ENCODE assay signal across 8 mouse cellular contexts in genomic region chr7:105639756-105640155, GRCm38 (mm10). TPM values are rescaled to one million over a fixed set of nuclear protein-coding genes. Genes with fewer than 3 reads are reported as not detected.
DNase-seq lines count a peak whose midpoint lies in the region; ATAC-seq and TF ChIP-seq lines count a peak whose summit lies in the region.

TSS of gene Timm10b (plus strand) at chr7:105640056.

- H3K9ac ChIP-seq in midbrain, embryonic 12.5 days (replicated peaks), result peak within 1 kb of the TSS; percentile 80

- ATAC-seq in midbrain, embryonic 12.5 days (ENCODE audit: low FRiP score, low read depth), result no peak

- peaks cover 14% of the 10 kb centered on the region; the same call in 1 of the 2 replicates for H3K27me3 ChIP-seq in midbrain, embryonic 12.5 days

- peaks cover 40% of the 10 kb centered on the region for H3K36me3 ChIP-seq in midbrain, embryonic 12.5 days

- 2% methylated on average over 2 of the region's 2 CpGs for WGBS in large intestine, adult 2 months
- 0% methylated on average over 2 of the region's 2 CpGs for WGBS in midbrain, embryonic 12.5 days

- peak within 1 kb of the TSS; percentile 89 for H3K4me2 ChIP-seq in midbrain, embryonic 12.5 days (replicated peaks)

- peaks cover 27% of the 10 kb centered on the region for H3K4me1 ChIP-seq in midbrain, embryonic 12.5 days

- H3K9me3 ChIP-seq in midbrain, embryonic 12.5 days, result no peaks in the 10 kb centered on the region

- no peak for TF ChIP-seq CTCF in layer of hippocampus, adult 2 months (conservative IDR thresholded peaks at IDR 0.05)

- peak within 1 kb of the TSS; percentile 95 for H3K27ac ChIP-seq in layer of hippocampus, adult 2 months
- peak within 1 kb of the TSS; percentile 58 for H3K27ac ChIP-seq in midbrain, embryonic 12.5 days (replicated peaks)

- DNase-seq in layer of hippocampus, adult 2 months (ENCODE audit: low spot score in 2 of 2), result no peak
- DNase-seq in layer of hippocampus, adult 11-12 months (ENCODE audit: low spot score), result no peak
- no peak for DNase-seq in adrenal gland, postnatal 36 days
- DNase-seq in gastrocnemius, postnatal 4 days (ENCODE audit: low spot score in 2 of 2), result no peak
- DNase-seq in large intestine, adult 2 months (ENCODE audit: low read depth, low spot score), result no peak
- DNase-seq in kidney, postnatal 25 days, result no peak
- no peak for DNase-seq in kidney, adult 8-10 months

- peak within 1 kb of the TSS; percentile 93 for H3K4me3 ChIP-seq in layer of hippocampus, adult 2 months
- H3K4me3 ChIP-seq in midbrain, embryonic 12.5 days, result peak within 1 kb of the TSS; percentile 64

RNA-seq across cellular contexts. Expression of gene Timm10b, which starts in this region (rescaled TPM):
- total RNA-seq in layer of hippocampus, adult 2 months (2021), result 10 to 100 TPM; 67.4 to 73.7 TPM
- total RNA-seq in adrenal gland, postnatal 36 days (2021), result 100 to 1,000 TPM; 101 to 139 TPM
- 10 to 100 TPM; 78.9 to 88.0 TPM for total RNA-seq in gastrocnemius, postnatal 4 days (2021)
- 122 and 132 TPM in 2 replicates for polyA plus RNA-seq in large intestine, adult 2 months (2012; rRNA removed)
- 135 and 143 TPM in 2 replicates for polyA plus RNA-seq in midbrain, embryonic 12.5 days (2016; fragmentation: Nextera tagmentation; extraction: Ambion mirVana)
